Mouse (Mus musculus): ENCODE measurements around the gene Cgnl1. TPM values are rescaled to one million over a fixed set of nuclear protein-coding genes. Genes with fewer than 3 reads are reported as not detected.

Cgnl1 gene
- total and polyA plus RNA-seq, 3 experiments = 0.03 TPM; not detected in 2

DNA sequence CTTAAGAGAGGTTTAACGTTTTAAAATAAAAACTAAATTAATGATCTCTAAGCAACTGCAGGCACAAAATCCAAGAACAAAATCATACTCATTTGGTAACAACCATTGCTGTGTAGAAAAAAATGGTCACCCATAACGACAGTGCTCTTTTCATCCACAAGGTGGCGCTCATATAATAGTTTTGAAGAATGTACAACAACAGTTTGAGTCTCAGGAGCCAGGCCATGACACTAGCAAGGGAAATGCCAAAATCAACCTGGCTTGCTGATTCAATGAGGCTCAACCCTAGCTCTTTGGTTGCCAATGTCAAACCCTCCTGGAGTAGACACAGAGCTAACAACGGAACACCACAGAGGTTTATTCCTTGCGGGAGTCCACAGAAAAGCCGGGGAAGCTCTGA, 125.3 kb downstream of the Cgnl1 start:
- Histone ChIP-seq H3K27ac (ENCODE audit: insufficient read depth, low read depth) (no peak overlapping the region), H3K79me2 (replicated peaks; ENCODE audit: control insufficient read depth, extremely low read depth, insufficient read depth, poor library complexity, severe bottlenecking) (no peaks in the 10 kb centered on the region), H3K9ac (ENCODE audit: insufficient read depth, low read depth) (no peak overlapping the region), H3K4me3 (replicated peaks in 1 of 3; ENCODE audit: low read depth in 2 of 3, low read length in 2 of 3, poor library complexity in 1 of 3) (no peak overlapping the region), H3K9me3 (replicated peaks; ENCODE audit: low read length) (peaks cover 3% of the 10 kb centered on the region), H3K36me3 (replicated peaks in 1 of 2; ENCODE audit: control insufficient read depth in 1 of 2, insufficient read depth in 1 of 2, low read length in 1 of 2) (no peaks in the 10 kb centered on the region), H3K4me2 (ENCODE audit: insufficient read depth, low read depth, poor library complexity, severe bottlenecking) (no peak overlapping the region), H3K27me3 (replicated peaks) (no peaks in the 10 kb centered on the region), H3K4me1 (ENCODE audit: control insufficient read depth in 1 of 2, insufficient read depth in 2 of 2) (peaks cover 0 to 6% of the 10 kb centered on the region in 2 experiments; a peak in 3 of 4 replicates)
- dilution Hi-C loops (cut with MboI; ENCODE audit: extremely low pct_ligation_motif_present, extremely low pct_unique_long_range_greater_than_20kb, low sequenced_read_pairs) = no loop called here
- peak; percentile 77 for DNase-seq (ENCODE audit: extremely low read depth)
- in situ Hi-C loops (cut with MboI; ENCODE audit: low pct_ligation_motif_present, low pct_unique_long_range_greater_than_20kb, low sequenced_read_pairs) = loop anchor here (5.0 to 10.0 kb wide), 3 partner anchors 161 to 759 kb away; no protein-coding TSS in a partner anchor
- TF ChIP-seq SIN3A (IDR thresholded peaks at IDR 0.05; ENCODE audit: low read length) (no peak), USF2 (conservative IDR thresholded peaks at IDR 0.05; ENCODE audit: low read depth, low read length) (no peak), ZKSCAN1 (IDR thresholded peaks at IDR 0.05; ENCODE audit: borderline replicate concordance, low read depth, low read length) (no peak), ZC3H11A (IDR thresholded peaks at IDR 0.05; ENCODE audit: low read depth, low read length) (peak; percentile 69), RAD21 (IDR thresholded peaks at IDR 0.05; ENCODE audit: low read depth, low read length) (peak; percentile 95), UBTF (IDR thresholded peaks at IDR 0.05; ENCODE audit: low read depth, low read length) (no peak), USF1 (IDR thresholded peaks at IDR 0.05; ENCODE audit: low read depth, low read length) (no peak), IRF4 (IDR thresholded peaks at IDR 0.05; ENCODE audit: low read depth, low read length) (no peak), MXI1 (IDR thresholded peaks at IDR 0.05; ENCODE audit: low read depth, low read length) (no peak), ZNF384 (IDR thresholded peaks at IDR 0.05; ENCODE audit: low read depth, low read length) (peak; percentile 91), ETS1 (conservative IDR thresholded peaks at IDR 0.05; ENCODE audit: low read depth, low read length) (no peak), EP300 (IDR thresholded peaks at IDR 0.05; ENCODE audit: low read length) (no peak), E2F4 (IDR thresholded peaks at IDR 0.05; ENCODE audit: insufficient replicate concordance, low read depth, low read length) (no peak), CTCF (conservative IDR thresholded peaks at IDR 0.05 in 1 of 2, IDR thresholded peaks at IDR 0.05 in 1 of 2; ENCODE audit: low read depth in 2 of 2, low read length in 2 of 2) (peak; percentile 81 to 94), NELFE (IDR thresholded peaks at IDR 0.05; ENCODE audit: low read depth, low read length) (no peak; the same call in 1 of the 2 replicates), CHD1 (IDR thresholded peaks at IDR 0.05; ENCODE audit: low read depth, low read length) (no peak), SMC3 (IDR thresholded peaks at IDR 0.05; ENCODE audit: low read depth, low read length) (peak; percentile 96)

DNA sequence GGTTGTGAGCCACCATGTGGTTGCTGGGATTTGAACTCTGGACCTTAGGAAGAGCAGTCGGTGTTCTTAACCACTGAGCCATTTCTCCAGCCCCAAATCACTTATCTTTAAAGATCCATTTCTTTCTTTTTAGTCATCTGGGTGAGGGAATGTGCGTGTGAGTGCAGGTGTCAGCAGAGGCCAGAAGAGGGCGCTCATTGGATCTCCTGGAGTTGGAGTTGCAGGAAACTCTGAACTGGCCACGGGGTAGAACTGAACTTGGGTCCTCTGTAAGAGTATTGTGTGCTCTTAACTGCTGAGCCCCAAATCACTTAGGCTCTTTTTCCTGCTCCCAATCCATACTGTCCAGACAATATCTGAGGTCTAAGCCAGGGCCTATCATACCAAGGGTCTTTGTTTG, 127.8 kb downstream of the Cgnl1 start:
- H3K4me3 ChIP-seq (replicated peaks in 1 of 3; ENCODE audit: low read depth in 2 of 3, low read length in 2 of 3, poor library complexity in 1 of 3) = no peak overlapping the region
- H3K36me3 ChIP-seq (replicated peaks in 1 of 2; ENCODE audit: control insufficient read depth in 1 of 2, insufficient read depth in 1 of 2, low read length in 1 of 2) = no peaks in the 10 kb centered on the region
- DNase-seq (ENCODE audit: extremely low read depth) = no peak
- peaks cover 3% of the 10 kb centered on the region for H3K9me3 ChIP-seq (replicated peaks; ENCODE audit: low read length)
- in situ Hi-C loops (cut with MboI; ENCODE audit: low pct_ligation_motif_present, low pct_unique_long_range_greater_than_20kb, low sequenced_read_pairs) (loop anchor here (10.0 kb wide), 2 partner anchors 551 to 761 kb away; no protein-coding TSS in a partner anchor), dilution Hi-C loops (cut with MboI; ENCODE audit: extremely low pct_ligation_motif_present, extremely low pct_unique_long_range_greater_than_20kb, low sequenced_read_pairs) (no loop called here)
- no peak overlapping the region for H3K9ac ChIP-seq (ENCODE audit: insufficient read depth, low read depth)
- H3K4me1 ChIP-seq (ENCODE audit: control insufficient read depth in 1 of 2, insufficient read depth in 2 of 2) = peaks cover 0 to 6% of the 10 kb centered on the region in 2 experiments; a peak in 2 of 4 replicates
- H3K4me2 ChIP-seq (ENCODE audit: insufficient read depth, low read depth, poor library complexity, severe bottlenecking) = no peak overlapping the region
- H3K27me3 ChIP-seq (replicated peaks) = no peaks in the 10 kb centered on the region
- no peak for TF ChIP-seq ZKSCAN1 (IDR thresholded peaks at IDR 0.05; ENCODE audit: borderline replicate concordance, low read depth, low read length)
- TF ChIP-seq NRF1 (IDR thresholded peaks at IDR 0.05; ENCODE audit: low read depth, low read length) = no peak
- no peak for TF ChIP-seq IRF4 (IDR thresholded peaks at IDR 0.05; ENCODE audit: low read depth, low read length)
- TF ChIP-seq TBP (conservative IDR thresholded peaks at IDR 0.05; ENCODE audit: low read depth, low read length) = no peak
- TF ChIP-seq USF1 (IDR thresholded peaks at IDR 0.05; ENCODE audit: low read depth, low read length) = no peak
- no peak for TF ChIP-seq MXI1 (IDR thresholded peaks at IDR 0.05; ENCODE audit: low read depth, low read length)
- TF ChIP-seq USF2 (conservative IDR thresholded peaks at IDR 0.05; ENCODE audit: low read depth, low read length) = no peak
- TF ChIP-seq MEF2A (IDR thresholded peaks at IDR 0.05; ENCODE audit: borderline replicate concordance, low read depth, low read length) = no peak
- TF ChIP-seq POLR2A (IDR thresholded peaks at IDR 0.05; ENCODE audit: low read depth, low read length) = no peak
- no peak for TF ChIP-seq NELFE (IDR thresholded peaks at IDR 0.05; ENCODE audit: low read depth, low read length)
- TF ChIP-seq CHD2 (IDR thresholded peaks at IDR 0.05; ENCODE audit: low read length) = no peak
- TF ChIP-seq TCF12 (IDR thresholded peaks at IDR 0.05; ENCODE audit: low read depth, low read length) = no peak
- TF ChIP-seq RCOR1 (conservative IDR thresholded peaks at IDR 0.05; ENCODE audit: low read depth, low read length) = no peak
- no peak for TF ChIP-seq ETS1 (conservative IDR thresholded peaks at IDR 0.05; ENCODE audit: low read depth, low read length)
- no peaks in the 10 kb centered on the region for H3K79me2 ChIP-seq (replicated peaks; ENCODE audit: control insufficient read depth, extremely low read depth, insufficient read depth, poor library complexity, severe bottlenecking)
- no peak overlapping the region for H3K27ac ChIP-seq (ENCODE audit: insufficient read depth, low read depth)
